Mouse (Mus musculus) layer of hippocampus, postnatal 14 days (tissue): ENCODE measurements at regions not wholly inside any gene's neighbourhood (a gene's known extent, or its start where the extent isn't known, plus 50 kb on each side); places are given as distances from the start of the nearest gene placed in this dataset.
A peak's percentile ranks its signal among the peaks of the same experiment; 100 is the strongest.

Source experiments
- DNase-seq, 2 experiments: peaks; one replicate each; pipeline ENCODE4 v3.0.0; 2021 to 2022; ENCODE audit warnings: low spot score in 2 of 2, mixed read lengths in 1 of 2

GRCm38 (mm10) chr7:55400774-55401173 is 367.2 kb upstream of the Siglech start:
- DNase-seq: peak in 1 of 2 experiments; percentile 3

DNA sequence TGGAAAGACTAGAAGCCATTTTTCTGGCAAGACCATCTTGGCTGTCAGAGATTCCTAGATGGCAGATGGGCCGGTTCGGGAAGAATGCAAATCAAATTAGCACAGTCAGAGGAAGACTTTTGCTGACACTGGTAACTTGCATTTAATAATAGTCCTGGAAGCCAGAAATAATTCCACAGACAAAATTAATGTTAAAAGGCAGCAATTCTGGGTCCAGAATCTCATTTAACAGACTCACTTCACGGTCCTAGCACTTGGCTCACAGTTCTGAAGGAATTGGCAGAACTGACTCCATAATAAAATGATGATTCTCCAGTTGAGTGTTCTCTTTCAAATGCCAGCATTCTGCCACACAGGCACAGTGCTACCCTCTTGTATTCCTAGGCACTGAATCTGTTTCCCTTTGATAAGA is 366.7 kb upstream of the Siglech start:
- DNase-seq: peak; percentile 33 to 80

- no peak for DNase-seq
Observed at GRCm38 (mm10) chr7:55447297-55447885, 320.6 kb upstream of the Siglech start.
